Mouse (Mus musculus): Measurements from ENCODE around the gene Slc24a3. TPM values are rescaled to one million over a fixed set of nuclear protein-coding genes. Genes with fewer than 3 reads are reported as not detected.
A peak's percentile ranks its signal among the peaks of the same experiment; 100 is the strongest.

Gene Slc24a3
- total and polyA plus RNA-seq, 2 experiments from 2014 or later, result 27.0 to 40.6 TPM

DNA sequence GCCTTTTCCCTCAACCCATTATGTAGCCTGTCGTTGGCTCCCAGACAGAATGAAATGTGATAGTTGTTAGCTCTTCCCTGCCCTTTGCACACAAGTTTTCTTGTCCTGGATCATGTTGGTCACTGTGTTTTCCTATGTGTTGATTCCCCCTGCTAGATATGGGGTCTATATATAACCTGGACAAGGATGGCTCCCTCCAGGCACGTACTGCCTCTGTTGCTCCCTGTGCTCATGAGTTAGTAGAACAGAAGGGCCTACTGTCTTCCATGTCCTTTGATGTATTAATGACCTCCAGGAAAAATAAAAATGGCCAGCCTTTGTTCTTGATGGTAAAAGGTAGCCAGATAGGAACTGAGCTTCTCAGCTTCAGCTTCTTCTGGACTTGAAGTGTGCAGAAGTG lies 251.5 kb downstream of the Slc24a3 start:
- 80% methylated on average over 2 of the region's 2 CpGs for WGBS
- TF ChIP-seq CTCF (IDR thresholded peaks at IDR 0.05; ENCODE audit: low read depth), result no peak
- ATAC-seq, result no peak
- Histone ChIP-seq H3K4me2 (ENCODE audit: low read depth) (no peak overlapping the region), H3K9me3 (ENCODE audit: low read length) (no peaks in the 10 kb centered on the region), H3K27ac (ENCODE audit: low read depth, low read length) (no peak overlapping the region), H3K4me3 (ENCODE audit: low read depth, low read length) (no peak overlapping the region), H3K9ac (no peak overlapping the region), H3K27me3 (ENCODE audit: insufficient read depth, low read length) (no peaks in the 10 kb centered on the region), H3K4me1 (ENCODE audit: insufficient read depth) (no peaks in the 10 kb centered on the region), H3K36me3 (ENCODE audit: insufficient read depth) (no peaks in the 10 kb centered on the region)
- no peak for DNase-seq

DNA sequence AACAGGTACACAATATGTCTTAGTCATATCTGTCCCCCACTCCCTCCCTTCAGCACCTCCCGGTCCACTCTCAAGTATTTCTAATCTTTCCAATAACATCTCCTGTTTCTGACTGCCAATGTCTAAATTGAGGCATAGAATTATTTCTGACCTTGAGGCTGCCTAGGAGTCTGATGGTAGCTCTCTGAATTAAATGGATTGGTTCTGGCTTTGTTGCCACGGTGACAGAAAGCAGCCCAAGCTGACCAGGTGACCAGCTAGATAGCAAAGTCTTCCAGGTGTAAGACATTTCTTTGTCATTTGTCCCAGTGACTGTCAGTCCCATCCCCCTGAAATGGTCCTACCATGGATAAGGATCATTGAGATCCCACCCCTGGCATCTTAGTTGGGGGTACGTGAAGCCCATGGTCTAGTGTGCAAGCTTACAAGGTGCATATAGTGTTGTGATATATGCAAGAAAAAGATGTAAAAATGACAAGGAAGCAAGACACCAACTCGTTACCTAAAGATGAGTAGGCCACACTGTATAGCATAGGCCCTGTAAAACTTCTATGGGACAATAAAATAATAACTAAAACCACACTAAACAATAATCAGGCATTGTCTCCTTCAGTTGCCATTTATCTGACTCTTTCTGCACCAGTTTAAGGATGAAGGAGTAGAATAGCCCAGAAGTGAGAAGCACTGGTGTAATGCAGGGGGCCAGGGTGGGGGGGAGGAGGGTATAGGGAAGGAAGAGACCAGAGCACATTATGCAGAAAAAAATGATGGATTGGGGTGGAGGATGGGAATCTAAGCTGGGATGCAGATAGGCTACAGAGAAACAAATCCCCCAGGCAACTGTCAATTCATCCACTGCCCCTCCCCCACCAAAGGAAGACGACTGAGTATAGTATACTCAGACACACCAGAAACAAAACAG lies 253.7 kb downstream of the Slc24a3 start:
- no peaks in the 10 kb centered on the region for H3K27me3 ChIP-seq (ENCODE audit: insufficient read depth, low read length)
- no peak for DNase-seq
- no peak for TF ChIP-seq CTCF (IDR thresholded peaks at IDR 0.05; ENCODE audit: low read depth)
- no peak overlapping the region for H3K27ac ChIP-seq (ENCODE audit: low read depth, low read length)
- no peaks in the 10 kb centered on the region for H3K9me3 ChIP-seq (ENCODE audit: low read length)
- no peak overlapping the region for H3K4me2 ChIP-seq (ENCODE audit: low read depth)
- no peaks in the 10 kb centered on the region for H3K36me3 ChIP-seq (ENCODE audit: insufficient read depth)
- H3K4me1 ChIP-seq (ENCODE audit: insufficient read depth), result no peaks in the 10 kb centered on the region
- 71% methylated on average over 5 of the region's 5 CpGs for WGBS
- H3K4me3 ChIP-seq (ENCODE audit: low read depth, low read length), result no peak overlapping the region
- ATAC-seq, result peak; percentile 16; the same call in 1 of the 2 replicates
- no peak overlapping the region for H3K9ac ChIP-seq

DNA sequence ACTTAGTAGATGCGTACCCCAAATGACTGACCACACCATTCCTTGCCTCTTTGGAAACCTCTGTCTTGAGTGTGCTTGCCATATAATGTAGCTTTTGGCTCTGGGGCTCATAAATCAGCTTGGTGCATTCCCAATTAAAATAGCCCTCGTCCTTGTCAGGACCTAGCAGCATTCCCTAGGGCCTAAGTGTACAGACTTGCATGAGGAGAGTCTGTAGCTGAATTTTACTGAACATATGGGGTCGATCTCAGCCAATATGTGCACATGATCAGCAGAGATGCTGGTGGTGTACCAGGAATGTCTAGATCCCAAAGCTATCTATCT lies 254.3 kb downstream of the Slc24a3 start:
- Histone ChIP-seq H3K27me3 (ENCODE audit: insufficient read depth, low read length) (no peaks in the 10 kb centered on the region), H3K9me3 (ENCODE audit: low read length) (no peaks in the 10 kb centered on the region), H3K36me3 (ENCODE audit: insufficient read depth) (no peaks in the 10 kb centered on the region), H3K4me3 (ENCODE audit: low read depth, low read length) (no peak overlapping the region), H3K4me1 (ENCODE audit: insufficient read depth) (no peaks in the 10 kb centered on the region), H3K9ac (no peak overlapping the region), H3K27ac (ENCODE audit: low read depth, low read length) (no peak overlapping the region), H3K4me2 (ENCODE audit: low read depth) (no peak overlapping the region)
- DNase-seq (no peak), ATAC-seq (peak; percentile 25; the same call in 1 of the 2 replicates)
- 73% methylated on average over 3 of the region's 3 CpGs for WGBS
- no peak for TF ChIP-seq CTCF (IDR thresholded peaks at IDR 0.05; ENCODE audit: low read depth)

DNA sequence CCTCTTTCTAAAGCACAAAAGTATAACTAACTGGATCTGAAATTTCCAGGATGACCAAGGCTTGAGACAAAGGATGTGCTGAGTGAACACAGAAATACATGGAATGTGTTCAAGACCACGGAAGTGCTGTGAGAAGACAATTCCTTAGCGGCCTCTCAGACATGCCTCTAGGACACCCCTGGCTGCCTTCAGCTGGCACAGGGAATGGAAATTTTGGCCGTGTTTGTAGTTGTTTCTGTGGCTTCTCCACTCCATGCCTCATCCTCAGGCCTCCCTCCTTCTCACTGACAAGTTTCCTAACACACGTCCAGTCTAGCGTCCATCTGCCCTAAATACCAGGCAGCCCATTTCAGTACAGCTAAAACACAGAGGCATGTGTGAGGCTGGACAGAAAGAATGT lies 262.4 kb downstream of the Slc24a3 start:
- Histone ChIP-seq H3K9ac (no peak overlapping the region), H3K27me3 (ENCODE audit: insufficient read depth, low read length) (no peaks in the 10 kb centered on the region), H3K4me3 (ENCODE audit: low read depth, low read length) (no peak overlapping the region), H3K9me3 (ENCODE audit: low read length) (no peaks in the 10 kb centered on the region), H3K36me3 (ENCODE audit: insufficient read depth) (no peaks in the 10 kb centered on the region), H3K27ac (ENCODE audit: low read depth, low read length) (no peak overlapping the region), H3K4me1 (ENCODE audit: insufficient read depth) (no peaks in the 10 kb centered on the region), H3K4me2 (ENCODE audit: low read depth) (no peak overlapping the region)
- ATAC-seq (no peak), DNase-seq (no peak)
- WGBS, result 92% methylated on average over 5 of the region's 5 CpGs
- TF ChIP-seq CTCF (IDR thresholded peaks at IDR 0.05; ENCODE audit: low read depth), result no peak

DNA sequence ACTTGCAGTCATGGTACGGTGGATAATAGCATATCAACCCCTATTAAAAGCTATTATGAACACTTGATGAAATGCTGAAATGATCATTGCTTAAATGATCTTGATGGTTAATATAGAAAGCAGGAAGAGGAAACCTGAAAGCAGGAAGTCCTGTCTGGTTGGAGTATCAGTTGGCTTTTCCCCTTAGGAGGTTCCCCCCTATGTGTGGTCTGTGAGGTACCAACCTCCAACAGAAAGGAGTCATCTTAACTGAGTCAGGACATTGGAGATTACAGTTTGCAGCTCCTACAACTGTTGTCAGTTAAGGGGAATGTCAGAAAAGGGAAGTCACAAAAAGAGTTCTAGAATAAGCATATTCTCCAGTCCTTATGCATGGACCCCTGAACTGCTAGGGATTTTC lies 266.5 kb downstream of the Slc24a3 start:
- H3K27me3 ChIP-seq (ENCODE audit: insufficient read depth, low read length), result no peaks in the 10 kb centered on the region
- no peak overlapping the region for H3K9ac ChIP-seq
- DNase-seq, result no peak
- H3K27ac ChIP-seq (ENCODE audit: low read depth, low read length), result no peak overlapping the region
- H3K36me3 ChIP-seq (ENCODE audit: insufficient read depth), result no peaks in the 10 kb centered on the region
- no peak overlapping the region for H3K4me2 ChIP-seq (ENCODE audit: low read depth)
- 95% methylated on average over 1 of the region's 1 CpGs for WGBS
- H3K9me3 ChIP-seq (ENCODE audit: low read length), result no peaks in the 10 kb centered on the region
- TF ChIP-seq CTCF (IDR thresholded peaks at IDR 0.05; ENCODE audit: low read depth), result no peak
- no peaks in the 10 kb centered on the region for H3K4me1 ChIP-seq (ENCODE audit: insufficient read depth)
- no peak overlapping the region for H3K4me3 ChIP-seq (ENCODE audit: low read depth, low read length)
- ATAC-seq, result no peak

DNA sequence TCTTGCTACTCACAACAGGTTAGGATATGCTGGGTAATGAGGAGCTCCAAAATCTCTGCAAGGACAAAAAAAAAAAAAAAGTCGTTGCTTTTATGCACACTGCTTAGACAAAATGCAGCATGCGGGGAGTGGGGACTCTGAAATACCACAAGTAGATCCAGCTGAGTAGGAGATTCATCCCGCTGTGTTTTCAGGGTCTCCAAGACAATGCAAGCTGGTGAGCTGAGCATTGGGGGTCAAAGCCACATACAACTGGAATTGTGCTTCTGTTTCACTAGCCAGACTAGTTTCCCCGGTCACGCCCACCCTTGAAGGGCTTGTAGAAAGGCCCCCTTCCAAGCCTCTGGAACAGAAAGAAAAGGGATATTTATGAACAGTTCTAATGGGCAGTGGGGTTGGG lies 270.8 kb downstream of the Slc24a3 start:
- H3K27me3 ChIP-seq (ENCODE audit: insufficient read depth, low read length), result no peaks in the 10 kb centered on the region
- TF ChIP-seq CTCF (IDR thresholded peaks at IDR 0.05; ENCODE audit: low read depth), result no peak
- H3K4me1 ChIP-seq (ENCODE audit: insufficient read depth), result 0 out of 2 replicates have a peak, but pooled peaks cover 8% of the 10 kb centered on the region
- ATAC-seq, result no peak
- H3K36me3 ChIP-seq (ENCODE audit: insufficient read depth), result no peaks in the 10 kb centered on the region
- no peak overlapping the region for H3K4me2 ChIP-seq (ENCODE audit: low read depth)
- no peak overlapping the region for H3K4me3 ChIP-seq (ENCODE audit: low read depth, low read length)
- H3K9ac ChIP-seq, result no peak overlapping the region
- no peak for DNase-seq
- 35% methylated on average over 5 of the region's 5 CpGs for WGBS
- no peaks in the 10 kb centered on the region for H3K9me3 ChIP-seq (ENCODE audit: low read length)
- H3K27ac ChIP-seq (ENCODE audit: low read depth, low read length), result no peak overlapping the region

DNA sequence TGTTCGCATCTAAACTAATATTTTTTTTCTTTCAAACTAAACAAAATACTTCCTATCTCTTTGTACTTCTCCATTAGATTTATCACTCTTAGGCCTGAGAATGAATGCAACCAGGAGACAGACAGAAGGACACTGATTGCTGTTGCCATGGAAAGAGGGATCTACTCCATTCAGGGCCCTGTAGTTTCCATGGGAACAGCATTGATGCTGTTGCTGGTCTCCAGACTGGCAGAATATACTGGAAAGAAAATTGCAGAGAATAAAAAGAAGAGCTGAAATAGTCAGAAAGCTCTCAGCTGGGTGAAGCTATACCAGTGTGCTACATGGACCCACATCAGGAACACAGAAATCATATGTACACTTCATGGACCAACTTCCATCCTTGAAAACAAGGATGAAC lies 272.2 kb downstream of the Slc24a3 start:
- Histone ChIP-seq H3K4me3 (ENCODE audit: low read depth, low read length) (no peak overlapping the region), H3K9me3 (ENCODE audit: low read length) (no peaks in the 10 kb centered on the region), H3K27ac (ENCODE audit: low read depth, low read length) (no peak overlapping the region), H3K9ac (no peak overlapping the region), H3K36me3 (ENCODE audit: insufficient read depth) (no peaks in the 10 kb centered on the region), H3K4me1 (ENCODE audit: insufficient read depth) (0 out of 2 replicates have a peak, but pooled peaks cover 8% of the 10 kb centered on the region), H3K27me3 (ENCODE audit: insufficient read depth, low read length) (no peaks in the 10 kb centered on the region), H3K4me2 (ENCODE audit: low read depth) (no peak overlapping the region)
- 95% methylated on average over 1 of the region's 1 CpGs for WGBS
- peak; percentile 27 for DNase-seq
- peak; percentile 86 for ATAC-seq
- TF ChIP-seq CTCF (IDR thresholded peaks at IDR 0.05; ENCODE audit: low read depth), result no peak
